Mouse (Mus musculus): Measurements from ENCODE around the gene Mup19. TPM values are rescaled to one million over a fixed set of nuclear protein-coding genes. Genes with fewer than 3 reads are reported as not detected.

The Mup19 gene
- polyA plus RNA-seq, 1 experiment from 2014 or later = not detected

Other genes with a start within 250 kb of the Mup19 start
- gene Mup17, start 186.4 kb downstream of the Mup19 start, polyA plus RNA-seq (2015; fragmentation: Nextera tagmentation; extraction: Ambion mirVana) = not detected in 2 replicates
- gene Mup18, start 108.1 kb downstream of the Mup19 start, polyA plus RNA-seq (2015; fragmentation: Nextera tagmentation; extraction: Ambion mirVana) = not detected in 2 replicates
- gene Mup5, start 53.0 kb upstream of the Mup19 start, polyA plus RNA-seq (2015; fragmentation: Nextera tagmentation; extraction: Ambion mirVana) = not detected in 2 replicates

All from intestine, postnatal 0 days (tissue).